Mouse (Mus musculus) liver, embryonic 15.5 days (tissue): ENCODE results near the gene Sit1. TPM values are rescaled to one million over a fixed set of nuclear protein-coding genes. Genes with fewer than 3 reads are reported as not detected.
A peak's percentile ranks its signal among the peaks of the same experiment; 100 is the strongest.

Experiments used
- ATAC-seq: fragments of 200-750 bp; cut with Nextera tagmentation; 2 replicates; pipeline ENCODE4 v1.8.0; 2017; ENCODE audit warnings: moderate number of reproducible peaks, mild to moderate bottlenecking, moderate library complexity; ENCODE audit not compliant: insufficient read depth
- H3K27ac ChIP-seq: fragments of 300-500 bp; sonication (generic); replicated peaks from 2 replicates; pipeline ENCODE4 v1.5.1; 2015; ENCODE audit warnings: mild to moderate bottlenecking, inconsistent platforms
- H3K27me3 ChIP-seq: fragments of 300-500 bp; sonication (generic); 2 replicates; pipeline ENCODE4 v1.6.1; 2015; ENCODE audit warnings: mild to moderate bottlenecking, inconsistent platforms
- H3K36me3 ChIP-seq: fragments of 300-500 bp; sonication (generic); replicated peaks from 2 replicates; pipeline ENCODE4 v1.6.1; 2015; ENCODE audit warnings: moderate library complexity, mild to moderate bottlenecking, inconsistent platforms
- H3K4me1 ChIP-seq: fragments of 300-500 bp; sonication (generic); replicated peaks from 2 replicates; pipeline ENCODE4 v1.6.1; 2015; ENCODE audit warnings: inconsistent platforms
- H3K4me2 ChIP-seq: fragments of 300-500 bp; sonication (generic); 2 replicates; pipeline ENCODE4 v1.6.1; 2015; ENCODE audit warnings: moderate library complexity, mild to moderate bottlenecking, inconsistent platforms
- H3K4me3 ChIP-seq: fragments of 300-500 bp; sonication (generic); replicated peaks from 2 replicates; pipeline ENCODE4 v1.5.1; 2015; ENCODE audit warnings: mild to moderate bottlenecking, inconsistent platforms
- H3K9ac ChIP-seq: fragments of 300-500 bp; sonication (generic); 2 replicates; pipeline ENCODE4 v1.6.1; 2015; ENCODE audit warnings: moderate library complexity, mild to moderate bottlenecking, inconsistent platforms
- H3K9me3 ChIP-seq: fragments of 300-500 bp; sonication (generic); replicated peaks from 2 replicates; pipeline ENCODE4 v1.6.1; 2016; ENCODE audit warnings: inconsistent platforms
- WGBS: fragments of 180-500 bp; shearing (Covaris S2); methylation state at CpG from one replicate; pipeline ENCODE4 v1.1.7; 2015; ENCODE audit warnings: mixed read lengths; ENCODE audit not compliant: insufficient replicate concordance; 5-methylcytosine and 5-hydroxymethylcytosine counted together
- polyA plus RNA-seq: library from polyadenylated mRNA; unstranded; fragments of >200 nt; fragmentation: Nextera tagmentation; extraction: Ambion mirVana; gene quantifications from 2 replicates; pipeline ENCODE4 v1.2.1, GENCODE M21; 2015

The Sit1 gene
- polyA plus RNA-seq, 1 experiment from 2014 or later = 0.07 TPM

DNA sequence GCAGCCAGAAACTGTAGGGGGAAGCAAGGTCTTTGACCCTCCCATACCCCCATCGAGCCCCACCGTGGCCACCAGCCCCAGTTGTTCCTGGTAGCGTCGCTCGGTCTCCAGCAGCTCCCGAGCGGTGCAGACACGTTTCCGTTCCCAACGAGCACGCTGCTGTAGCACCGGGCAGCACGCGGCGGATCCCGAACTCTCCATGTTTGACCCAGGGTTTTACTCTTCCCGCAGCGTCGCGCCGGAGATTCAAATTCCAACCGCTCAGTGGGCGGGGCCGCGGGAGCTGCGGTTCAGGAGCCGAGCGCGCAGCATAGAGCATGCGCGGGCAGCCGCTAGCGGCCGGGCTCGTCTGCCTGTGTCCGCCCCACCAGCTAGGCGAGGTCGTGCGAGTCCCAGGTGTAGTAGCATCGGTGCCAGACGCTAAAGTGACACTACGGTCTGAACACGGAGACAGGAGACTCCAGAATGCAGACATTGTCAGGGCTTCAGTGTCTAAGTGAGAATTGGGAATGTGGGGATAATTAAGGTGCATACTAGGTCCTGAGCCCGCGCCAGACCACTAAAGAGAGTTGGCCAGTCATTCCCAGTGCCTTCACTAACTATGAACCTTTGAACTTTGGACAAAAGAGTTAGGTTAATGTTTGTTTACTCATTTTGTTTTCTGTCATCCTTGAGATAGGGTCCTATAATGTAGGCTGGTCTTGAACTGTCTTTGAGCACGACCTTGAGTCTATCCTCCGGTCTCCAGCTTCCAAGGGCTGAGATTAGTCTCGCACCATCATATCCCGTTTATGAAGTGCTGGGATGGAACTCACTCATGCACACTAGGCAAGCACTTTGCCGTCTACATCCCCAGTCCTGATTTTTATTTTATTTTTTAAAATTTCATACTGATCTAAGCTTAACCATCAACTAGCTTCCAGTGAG, 16.1 kb upstream of the Sit1 start, which contains the start of gene Arhgef39:
Arhgef39 (minus strand) TSS at position 289 of the 927 bp plus-strand sequence.
- H3K9ac ChIP-seq = peak within 1 kb of the TSS; percentile 93
- H3K9me3 ChIP-seq = no peaks in the 10 kb centered on the region
- WGBS = 7% methylated on average over 50 of the region's 50 CpGs
- H3K27me3 ChIP-seq = no peaks in the 10 kb centered on the region; the same call in 1 of the 2 replicates
- H3K27ac ChIP-seq = peak within 1 kb of the TSS; percentile 79
- peaks cover 28% of the 10 kb centered on the region for H3K36me3 ChIP-seq
- H3K4me2 ChIP-seq = peak within 1 kb of the TSS; percentile 86
- peak within 1 kb of the TSS; percentile 87 for H3K4me3 ChIP-seq
- ATAC-seq = peak; percentile 85
- H3K4me1 ChIP-seq = peaks cover 60% of the 10 kb centered on the region

DNA sequence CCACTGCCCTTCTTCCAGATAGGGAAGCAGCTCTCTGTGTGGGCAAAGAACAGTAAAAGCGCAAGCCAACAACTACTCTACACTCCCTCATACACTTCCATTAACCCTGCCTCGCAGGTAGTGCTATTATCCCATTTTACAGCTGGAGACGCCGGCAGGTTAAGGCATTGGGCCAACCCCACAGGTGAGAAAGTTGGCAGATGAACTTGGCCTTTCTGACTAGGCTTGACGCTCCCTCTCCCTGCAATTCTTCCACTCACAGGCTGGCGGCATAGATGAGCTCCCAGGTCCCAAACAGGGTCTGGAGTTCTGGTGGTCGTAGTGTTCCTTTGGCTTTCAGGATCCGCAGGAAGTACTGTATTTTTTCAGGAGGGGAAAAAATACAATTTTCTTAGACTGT, 15.4 kb upstream of the Sit1 start:
- Histone ChIP-seq H3K4me2 (peak overlapping the region; percentile 86), H3K36me3 (peaks cover 28% of the 10 kb centered on the region), H3K4me1 (peaks cover 60% of the 10 kb centered on the region), H3K27me3 (no peaks in the 10 kb centered on the region; the same call in 1 of the 2 replicates), H3K27ac (peak overlapping the region; percentile 79), H3K9me3 (no peaks in the 10 kb centered on the region), H3K4me3 (peak overlapping the region; percentile 87), H3K9ac (peak overlapping the region; percentile 93)
- WGBS = 4% methylated on average over 8 of the region's 8 CpGs
- peak; percentile 71 for ATAC-seq

DNA sequence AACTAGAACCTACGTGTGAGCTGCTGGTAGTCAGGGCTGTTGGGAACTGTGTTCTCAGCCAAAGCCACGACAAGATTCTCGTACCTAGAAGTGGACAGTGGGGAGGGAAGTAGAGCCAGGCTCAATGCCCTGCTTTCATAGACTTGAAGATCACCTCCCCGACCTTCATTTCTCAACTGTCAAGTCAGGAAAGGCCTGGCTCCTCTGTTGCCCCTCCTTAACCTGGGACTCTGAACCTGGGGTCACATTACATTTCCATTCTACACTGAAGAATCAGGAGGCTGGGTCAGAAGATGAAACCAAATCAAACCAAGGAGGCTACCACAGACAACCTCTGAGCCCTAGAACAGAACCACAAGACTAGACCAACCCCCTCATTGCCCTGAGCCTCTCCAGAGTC, 14.4 kb upstream of the Sit1 start:
- WGBS = 56% methylated on average over 4 of the region's 4 CpGs
- Histone ChIP-seq H3K9ac (peak overlapping the region; percentile 93), H3K4me2 (peak overlapping the region; percentile 86), H3K27me3 (no peaks in the 10 kb centered on the region; the same call in 1 of the 2 replicates), H3K36me3 (peaks cover 28% of the 10 kb centered on the region), H3K27ac (0 out of 2 replicates have a peak overlapping the region, but pooled peaks have one; percentile 79), H3K9me3 (no peaks in the 10 kb centered on the region), H3K4me3 (peak overlapping the region; percentile 87), H3K4me1 (peaks cover 66% of the 10 kb centered on the region)
- no peak for ATAC-seq

DNA sequence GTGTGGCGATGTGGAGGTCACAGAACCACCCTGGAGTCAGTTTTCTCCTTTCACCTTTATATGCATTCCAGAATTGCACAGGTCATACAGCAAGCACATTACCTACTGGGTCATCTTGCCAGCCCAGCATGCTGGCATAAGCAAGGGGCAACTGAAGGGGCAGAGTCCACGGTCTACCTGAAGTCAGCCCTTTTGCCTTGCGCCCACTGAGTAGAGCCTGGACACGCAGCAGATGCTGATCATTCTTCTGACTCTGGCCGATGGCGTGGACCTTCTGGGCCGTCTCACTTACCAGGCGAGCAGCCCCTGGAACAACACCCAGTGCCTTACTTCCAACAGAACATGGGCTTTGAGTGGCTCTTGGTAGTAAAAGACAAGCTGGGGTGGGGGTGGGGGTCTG, 13.9 kb upstream of the Sit1 start:
- no peak for ATAC-seq
- H3K4me2 ChIP-seq = peak overlapping the region; percentile 86
- peaks cover 69% of the 10 kb centered on the region for H3K4me1 ChIP-seq
- WGBS = 91% methylated on average over 8 of the region's 8 CpGs
- no peak overlapping the region for H3K27ac ChIP-seq
- peaks cover 28% of the 10 kb centered on the region for H3K36me3 ChIP-seq
- peak overlapping the region; percentile 87 for H3K4me3 ChIP-seq
- peak overlapping the region; percentile 93; the same call in 1 of the 2 replicates for H3K9ac ChIP-seq
- H3K27me3 ChIP-seq = no peaks in the 10 kb centered on the region; the same call in 1 of the 2 replicates
- no peaks in the 10 kb centered on the region for H3K9me3 ChIP-seq

DNA sequence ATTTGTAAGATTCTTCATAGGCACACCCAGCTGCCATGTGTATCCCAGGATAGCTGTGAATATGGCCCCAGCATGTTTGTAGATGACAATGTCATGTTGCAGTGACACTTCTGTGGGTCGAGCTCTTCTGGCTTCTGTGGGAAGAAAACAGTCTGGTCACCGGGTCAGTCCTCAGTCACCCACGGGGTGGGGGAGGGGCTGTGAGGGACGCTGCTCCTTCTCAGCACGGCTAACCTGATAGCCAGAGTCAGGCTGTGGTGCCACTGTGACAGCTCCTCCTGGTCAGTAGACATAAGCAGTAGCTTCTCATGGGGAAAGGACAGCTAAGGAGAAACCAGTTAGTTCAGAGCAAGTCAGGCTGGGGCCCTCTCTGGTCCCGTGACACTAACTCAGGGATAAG, 13.1 kb upstream of the Sit1 start:
- ATAC-seq = no peak
- Histone ChIP-seq H3K27me3 (no peaks in the 10 kb centered on the region; the same call in 1 of the 2 replicates), H3K9me3 (no peaks in the 10 kb centered on the region), H3K4me2 (no peak overlapping the region), H3K36me3 (peaks cover 28% of the 10 kb centered on the region), H3K4me3 (no peak overlapping the region), H3K4me1 (peaks cover 75% of the 10 kb centered on the region), H3K27ac (no peak overlapping the region), H3K9ac (no peak overlapping the region)
- 70% methylated on average over 6 of the region's 6 CpGs for WGBS

DNA sequence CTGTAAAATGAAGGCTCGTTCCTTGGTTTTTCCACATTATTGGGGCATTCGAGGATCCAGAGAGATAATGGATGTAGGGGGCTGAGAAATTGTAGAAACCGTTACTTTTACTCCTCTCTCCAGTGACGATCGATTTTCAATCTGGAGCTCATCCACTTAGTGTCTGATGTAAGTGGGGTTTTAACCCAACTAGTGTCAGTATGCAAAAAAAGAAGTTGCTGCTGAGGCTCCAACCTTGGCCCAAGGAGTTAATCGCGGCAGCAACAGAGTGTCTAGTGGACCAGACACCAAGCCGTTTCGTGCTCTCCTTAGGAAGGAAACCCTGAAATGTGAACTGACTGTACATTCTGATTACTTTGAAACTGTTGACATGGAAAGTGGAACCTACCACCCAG, 10.3 kb upstream of the Sit1 start:
- H3K27me3 ChIP-seq = no peaks in the 10 kb centered on the region
- no peaks in the 10 kb centered on the region for H3K9me3 ChIP-seq
- peak overlapping the region; percentile 85 for H3K9ac ChIP-seq
- H3K4me2 ChIP-seq = peak overlapping the region; percentile 89
- peaks cover 28% of the 10 kb centered on the region for H3K36me3 ChIP-seq
- peak overlapping the region; percentile 87 for H3K27ac ChIP-seq
- ATAC-seq = no peak
- H3K4me3 ChIP-seq = peak overlapping the region; percentile 82
- H3K4me1 ChIP-seq = peaks cover 75% of the 10 kb centered on the region
- under 1% methylated on average over 9 of the region's 9 CpGs for WGBS

DNA sequence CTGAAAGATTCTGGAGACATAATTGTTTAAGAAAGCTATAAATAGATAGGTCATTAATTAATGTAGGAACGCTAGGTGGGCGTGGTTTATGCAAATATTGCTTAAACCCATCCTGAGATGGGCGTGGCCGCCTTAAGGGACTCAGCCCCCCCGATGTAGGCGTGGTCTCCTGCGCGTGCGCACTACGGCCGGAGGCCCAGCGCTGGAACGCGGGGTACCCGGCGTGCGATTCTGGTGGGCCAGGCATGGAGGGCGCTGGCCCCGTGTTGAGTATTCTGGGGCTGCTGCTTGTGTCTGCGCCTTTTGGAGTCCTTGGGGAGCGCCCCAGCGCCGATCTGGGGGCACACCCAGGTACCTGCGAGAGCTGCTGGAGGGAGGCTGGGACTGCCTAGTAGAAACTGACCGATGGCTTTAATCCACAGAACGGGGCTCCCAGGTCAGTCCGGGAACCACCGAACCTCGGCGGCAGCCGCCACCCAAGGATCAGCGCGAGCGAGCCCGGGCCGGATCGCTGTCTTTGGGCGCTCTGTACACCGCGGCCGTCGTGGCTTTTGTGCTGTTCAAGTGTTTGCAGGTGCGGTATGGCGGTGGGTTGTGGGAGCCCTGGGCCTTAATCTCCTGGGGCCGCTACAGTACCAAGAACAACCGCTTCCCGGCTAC, 9.8 kb upstream of the Sit1 start:
- Histone ChIP-seq H3K9ac (peak overlapping the region; percentile 85), H3K4me2 (peak overlapping the region; percentile 89), H3K36me3 (peaks cover 28% of the 10 kb centered on the region), H3K9me3 (no peaks in the 10 kb centered on the region), H3K4me3 (peak overlapping the region; percentile 82), H3K4me1 (peaks cover 70% of the 10 kb centered on the region), H3K27me3 (no peaks in the 10 kb centered on the region), H3K27ac (peak overlapping the region; percentile 87)
- WGBS = under 1% methylated on average over 47 of the region's 47 CpGs
- ATAC-seq = peak; percentile 82

DNA sequence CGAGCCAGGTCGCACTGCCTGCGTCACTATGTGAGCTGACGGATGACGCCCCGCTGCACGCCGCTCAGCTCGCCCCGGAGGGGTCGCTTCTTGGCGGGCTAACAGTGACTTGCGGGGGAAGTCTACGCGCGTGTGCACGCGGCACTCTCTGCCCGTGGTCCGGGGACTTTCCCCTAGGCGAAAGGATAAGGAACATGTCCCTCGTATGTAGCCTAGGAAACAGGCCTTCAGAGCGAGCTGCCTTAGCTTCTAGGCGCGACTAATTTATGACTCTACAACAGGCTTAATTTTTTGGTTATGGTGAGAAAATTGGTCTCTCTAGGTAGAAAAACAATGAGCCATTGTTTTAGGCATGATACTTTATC, 9.3 kb upstream of the Sit1 start, which contains the start of gene Ccdc107:
Ccdc107 (plus strand) TSS at position 80 of the 365 bp plus-strand sequence.
- ATAC-seq = peak; percentile 98
- Histone ChIP-seq H3K27me3 (no peaks in the 10 kb centered on the region), H3K4me1 (peaks cover 64% of the 10 kb centered on the region), H3K27ac (peak within 1 kb of the TSS; percentile 87), H3K36me3 (peaks cover 27% of the 10 kb centered on the region), H3K4me2 (peak within 1 kb of the TSS; percentile 89), H3K4me3 (peak within 1 kb of the TSS; percentile 82), H3K9ac (peak within 1 kb of the TSS; percentile 85), H3K9me3 (no peaks in the 10 kb centered on the region)
- under 1% methylated on average over 25 of the region's 25 CpGs for WGBS

DNA sequence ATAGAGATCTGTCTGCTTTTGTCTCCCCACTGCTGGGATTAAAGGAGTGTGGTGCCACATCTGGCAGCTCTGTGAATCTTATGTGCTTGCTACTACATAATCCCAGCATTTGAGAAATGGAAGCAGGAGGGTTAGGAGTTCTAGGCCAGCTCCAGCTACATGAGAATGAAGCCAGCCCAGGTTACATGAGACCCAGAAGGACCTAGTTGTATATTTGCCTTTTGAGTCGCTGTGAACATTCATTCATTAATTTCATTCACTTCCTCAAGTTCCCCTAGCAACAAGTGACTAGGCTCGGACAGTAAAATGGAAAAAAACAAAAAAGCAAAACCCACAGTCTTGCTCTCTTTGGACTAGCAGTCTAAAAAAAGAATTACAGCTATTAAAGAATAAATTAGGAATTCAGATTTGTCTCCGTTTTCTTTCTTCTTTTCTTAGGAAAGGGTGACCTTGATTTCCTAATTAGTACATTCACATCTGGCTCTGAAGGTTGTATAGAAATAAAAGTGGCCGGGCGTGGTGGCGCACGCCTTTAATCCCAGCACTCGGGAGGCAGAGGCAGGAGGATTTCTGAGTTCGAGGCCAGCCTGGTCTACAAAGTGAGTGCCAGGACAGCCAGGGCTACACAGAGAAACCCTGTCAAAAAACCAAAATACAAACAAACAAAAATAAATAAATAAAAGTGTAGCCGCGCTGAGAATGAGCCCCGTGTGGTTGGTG, 8.7 kb upstream of the Sit1 start:
- Histone ChIP-seq H3K4me3 (peak overlapping the region; percentile 82), H3K27me3 (no peaks in the 10 kb centered on the region), H3K9ac (no peak overlapping the region), H3K36me3 (peaks cover 21% of the 10 kb centered on the region), H3K27ac (peak overlapping the region; percentile 87), H3K4me2 (peak overlapping the region; percentile 89), H3K4me1 (peaks cover 59% of the 10 kb centered on the region), H3K9me3 (no peaks in the 10 kb centered on the region)
- ATAC-seq = no peak; the same call in 1 of the 2 replicates
- 40% methylated on average over 12 of the region's 12 CpGs for WGBS

DNA sequence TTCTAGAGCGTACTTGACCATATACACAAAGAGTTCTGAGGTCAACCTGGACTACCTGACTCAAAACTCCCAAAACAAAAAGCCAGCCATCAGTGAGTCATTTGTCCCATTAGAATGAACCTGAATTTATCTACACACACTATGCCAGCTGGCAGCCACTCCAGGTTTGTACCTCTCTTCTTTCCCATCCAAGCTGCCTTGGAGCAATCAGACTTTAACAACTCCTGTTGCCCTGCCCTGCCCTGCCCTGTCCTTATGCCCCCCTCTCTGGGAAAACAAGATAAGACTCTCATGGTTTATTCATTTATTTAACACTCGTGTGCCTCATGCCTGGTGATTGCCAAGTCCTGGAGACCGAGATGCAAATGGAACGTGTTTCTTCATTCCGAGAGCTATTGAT, 7.3 kb upstream of the Sit1 start:
- H3K9me3 ChIP-seq = no peaks in the 10 kb centered on the region
- 46% methylated on average over 5 of the region's 5 CpGs for WGBS
- H3K4me1 ChIP-seq = peaks cover 46% of the 10 kb centered on the region
- H3K4me2 ChIP-seq = 0 out of 2 replicates have a peak overlapping the region, but pooled peaks have one; percentile 29
- no peak overlapping the region for H3K9ac ChIP-seq
- H3K36me3 ChIP-seq = peaks cover 7% of the 10 kb centered on the region
- H3K4me3 ChIP-seq = no peak overlapping the region
- no peaks in the 10 kb centered on the region for H3K27me3 ChIP-seq
- H3K27ac ChIP-seq = peak overlapping the region; percentile 29; the same call in 1 of the 2 replicates
- no peak for ATAC-seq
